Mouse (Mus musculus) gastrocnemius, adult 2 months (tissue): Measurements from ENCODE around the gene Gtf2f2. TPM values are rescaled to one million over a fixed set of nuclear protein-coding genes. Genes with fewer than 3 reads are reported as not detected.
"Not testable (repeated sequence)": the region's sequence is repeated elsewhere in the genome, so short reads cannot be mapped to it uniquely, and the experiment has no call there.

Source experiments
- DNase-seq: peaks from one replicate; pipeline ENCODE4 v3.0.0; 2022
- H3K27ac ChIP-seq: fragments of 200-600 bp; 2 replicates; pipeline ENCODE4 v1.8.1; 2022; ENCODE audit warnings: mild to moderate bottlenecking
- H3K4me3 ChIP-seq: fragments of 200-600 bp; 2 replicates; pipeline ENCODE4 v1.8.1; 2022; ENCODE audit warnings: mild to moderate bottlenecking, moderate library complexity
- CTCF ChIP-seq: fragments of 200-600 bp; IDR thresholded peaks from 2 replicates; pipeline ENCODE4 v1.8.1; 2022; ENCODE audit warnings: antibody characterized with exemption, mild to moderate bottlenecking, moderate library complexity
- intact Hi-C: fragments of 180-260 bp; cut with DNase I; formaldehyde crosslinking; loops from one replicate; pipeline ENCODE4 v1.15.1; 2025
- total RNA-seq, 2 experiments: library from RNA; stranded (reverse); gene quantifications; 2 replicates each; pipeline ENCODE4 v1.2.3; 2021

Gene Gtf2f2
- total RNA-seq, 2 experiments from 2014 or later: 11.2 to 14.8 TPM

DNA sequence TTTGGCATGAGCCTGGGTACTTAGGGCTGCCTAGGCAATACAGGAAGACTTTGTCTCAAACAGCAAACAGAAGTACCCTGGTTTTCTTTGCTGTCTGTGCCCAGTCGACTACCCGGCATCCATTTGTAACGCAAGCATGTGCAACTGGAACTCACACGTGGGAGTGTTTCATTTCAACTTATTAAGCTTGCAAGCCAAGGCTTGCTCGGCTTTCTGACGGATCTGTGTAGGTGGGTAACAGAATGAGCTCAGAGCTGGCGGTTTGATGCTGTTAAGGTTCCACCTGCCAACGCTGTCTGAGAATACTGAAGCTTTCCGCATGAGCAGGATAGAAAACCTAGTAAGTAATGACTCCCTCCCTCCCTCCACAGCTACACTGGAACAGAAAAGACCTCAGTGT is 118.5 kb downstream of the Gtf2f2 start:
- Histone ChIP-seq H3K27ac (no peak overlapping the region), H3K4me3 (no peak overlapping the region)
- TF ChIP-seq CTCF: no peak
- DNase-seq: no peak
- intact Hi-C loops: no loop called here

DNA sequence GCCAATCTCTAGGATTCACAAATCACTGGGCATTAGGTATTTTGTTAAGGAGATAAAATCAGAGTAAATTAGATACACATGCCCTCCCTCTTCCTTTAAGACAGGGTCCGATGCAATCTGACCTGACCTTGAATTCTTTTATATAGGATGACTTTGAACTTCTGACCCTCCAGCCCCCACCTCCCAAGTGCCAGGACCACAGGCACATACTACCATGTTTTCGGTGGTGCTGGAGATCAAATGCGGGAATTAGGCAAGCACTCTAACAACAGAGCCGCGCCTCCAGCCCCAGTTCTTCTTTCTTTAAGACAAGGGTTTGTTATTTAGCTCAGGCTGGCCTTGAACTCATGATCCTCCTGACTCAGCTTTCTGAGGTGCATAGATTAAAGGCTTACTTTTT is 126.8 kb downstream of the Gtf2f2 start:
- Histone ChIP-seq H3K27ac (no peak overlapping the region), H3K4me3 (no peak overlapping the region)
- TF ChIP-seq CTCF: no peak
- DNase-seq: no peak
- intact Hi-C loops: no loop called here

DNA sequence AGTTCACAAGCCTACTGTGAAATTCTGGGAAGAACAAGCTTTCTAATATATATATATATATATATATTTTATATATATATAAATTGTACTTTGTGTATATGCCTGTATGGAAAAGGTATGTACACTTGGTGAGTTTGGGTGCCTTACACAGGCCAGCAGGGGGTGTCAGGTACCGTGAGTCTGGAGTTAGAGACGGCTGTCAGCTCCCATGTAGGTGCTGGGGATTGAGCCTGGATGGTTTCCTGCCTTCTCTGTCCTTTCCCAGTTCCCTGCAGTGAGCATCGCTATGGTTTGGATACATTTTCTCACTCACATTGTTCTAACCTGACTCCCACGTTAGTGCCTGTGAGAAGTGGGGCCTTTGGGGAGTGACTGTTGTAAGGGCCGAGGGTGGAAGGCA is 127.3 kb downstream of the Gtf2f2 start:
- no peak for DNase-seq
- TF ChIP-seq CTCF: no peak
- H3K4me3 ChIP-seq: no peak overlapping the region

DNA sequence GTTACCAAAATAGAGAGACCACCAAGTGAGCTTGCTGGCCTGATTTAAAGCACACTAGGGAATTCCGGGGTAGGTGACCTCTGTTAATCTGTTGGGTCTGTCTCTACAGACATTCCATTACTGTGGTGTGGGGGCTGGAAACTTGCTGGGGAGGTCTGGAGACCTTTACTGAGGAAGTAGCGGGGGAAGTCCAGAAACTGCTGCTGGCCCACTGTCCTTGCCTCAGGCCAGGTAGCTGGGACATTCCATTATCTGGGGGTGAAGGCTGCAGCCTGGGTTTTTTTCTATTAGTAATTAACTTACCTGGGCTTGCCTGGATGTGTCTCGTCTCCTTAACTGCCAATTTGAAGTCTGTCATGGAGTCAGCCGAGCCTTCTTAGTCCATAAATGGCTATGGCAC is 128.8 kb downstream of the Gtf2f2 start:
- TF ChIP-seq CTCF: no peak
- no peak overlapping the region for H3K27ac ChIP-seq
- no peak for DNase-seq
- H3K4me3 ChIP-seq: no peak overlapping the region
- intact Hi-C loops: no loop called here

More for the DNA sequence above, 127.3 kb downstream of the Gtf2f2 start:
- intact Hi-C loops: no loop called here
- H3K27ac ChIP-seq: no peak overlapping the region

DNA sequence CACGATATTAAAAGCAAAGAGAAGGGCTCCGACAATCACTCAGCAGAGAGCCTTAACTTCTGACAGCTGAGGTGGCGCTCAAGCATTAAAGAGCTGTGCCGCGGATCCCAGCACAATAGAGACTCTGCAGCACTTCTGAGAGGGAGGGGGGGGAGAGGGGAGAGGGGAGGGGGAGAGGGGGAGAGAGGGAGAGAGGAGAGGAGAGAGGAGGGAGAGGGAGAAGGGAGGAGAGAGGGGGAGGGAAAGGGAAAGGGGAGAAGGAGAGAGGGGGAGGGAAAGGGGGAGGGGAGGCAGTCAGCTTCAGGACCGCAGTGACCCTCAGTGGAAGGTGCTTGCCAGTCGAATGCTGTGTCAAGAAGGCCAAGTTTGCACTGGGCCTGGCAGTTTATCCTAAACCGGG is 131.7 kb downstream of the Gtf2f2 start:
- no peak overlapping the region for H3K27ac ChIP-seq
- TF ChIP-seq CTCF: no peak
- no peak for DNase-seq
- intact Hi-C loops: loop anchor here (10.0 kb wide), 1 partner anchor 596 kb away; no protein-coding TSS in a partner anchor
- no peak overlapping the region for H3K4me3 ChIP-seq

DNA sequence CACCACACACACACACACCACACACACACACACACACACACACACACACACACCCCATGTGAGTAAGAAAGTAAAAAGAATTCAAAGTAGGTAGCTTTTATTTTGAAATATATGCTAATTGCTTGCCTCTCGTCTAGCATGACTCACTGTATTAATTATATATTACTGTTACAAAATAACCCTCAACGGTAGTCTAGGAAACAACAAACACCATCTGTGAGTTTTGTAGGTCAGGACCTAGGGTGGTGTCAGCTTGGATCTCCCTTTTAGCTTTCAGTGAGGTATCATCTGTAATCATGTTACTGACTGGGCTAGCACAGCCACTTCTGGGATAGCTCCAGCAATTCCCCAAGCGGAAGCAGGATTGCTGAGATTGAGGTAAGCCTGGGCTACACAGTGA is 133.4 kb downstream of the Gtf2f2 start:
- DNase-seq: no peak
- Histone ChIP-seq H3K4me3 (no peak overlapping the region), H3K27ac (no peak overlapping the region)
- intact Hi-C loops: loop anchor here (10.0 kb wide), 1 partner anchor 598 kb away; no protein-coding TSS in a partner anchor
- no peak for TF ChIP-seq CTCF

DNA sequence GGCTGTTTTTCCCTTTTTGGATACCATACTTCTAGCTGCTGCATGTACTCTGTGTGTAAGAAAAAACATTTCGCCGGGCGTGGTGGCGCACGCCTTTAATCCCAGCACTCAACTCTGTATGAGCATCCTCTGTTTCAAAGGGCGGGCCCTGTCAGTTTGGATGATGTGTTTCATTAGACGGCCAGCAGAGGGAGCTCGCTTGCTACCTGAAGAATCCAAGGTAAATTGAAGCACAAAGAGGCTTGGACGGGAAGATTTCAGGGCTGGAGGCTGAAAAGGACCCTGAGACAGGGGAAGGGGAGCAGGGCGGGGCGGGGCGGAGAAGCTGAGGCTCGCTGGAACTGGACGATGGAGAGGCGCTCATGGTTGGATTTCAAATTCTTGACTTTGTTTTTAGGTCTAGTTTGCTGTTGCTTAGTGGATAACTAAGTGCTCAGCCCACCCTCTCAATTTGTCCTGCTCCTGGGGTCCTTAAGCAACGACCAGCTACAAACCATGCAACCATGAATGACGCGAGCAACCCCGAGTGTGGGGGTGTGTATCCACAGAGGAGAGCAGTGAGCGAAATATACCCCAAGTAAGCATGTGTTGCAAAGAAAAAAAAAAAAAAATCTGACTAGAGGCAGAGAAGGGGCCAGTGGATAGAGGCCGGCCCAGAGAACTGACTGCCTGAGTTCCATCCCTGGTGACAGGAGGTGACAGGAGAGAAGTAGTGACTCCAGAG is 134.2 kb downstream of the Gtf2f2 start:
- no peak overlapping the region for H3K27ac ChIP-seq
- peak; percentile 77 for DNase-seq
- peak; percentile 81 for TF ChIP-seq CTCF
- intact Hi-C loops: loop anchor here (1.0 to 10.0 kb wide), 2 partner anchors 201 to 598 kb away; no protein-coding TSS in a partner anchor
- H3K4me3 ChIP-seq: no peak overlapping the region

DNA sequence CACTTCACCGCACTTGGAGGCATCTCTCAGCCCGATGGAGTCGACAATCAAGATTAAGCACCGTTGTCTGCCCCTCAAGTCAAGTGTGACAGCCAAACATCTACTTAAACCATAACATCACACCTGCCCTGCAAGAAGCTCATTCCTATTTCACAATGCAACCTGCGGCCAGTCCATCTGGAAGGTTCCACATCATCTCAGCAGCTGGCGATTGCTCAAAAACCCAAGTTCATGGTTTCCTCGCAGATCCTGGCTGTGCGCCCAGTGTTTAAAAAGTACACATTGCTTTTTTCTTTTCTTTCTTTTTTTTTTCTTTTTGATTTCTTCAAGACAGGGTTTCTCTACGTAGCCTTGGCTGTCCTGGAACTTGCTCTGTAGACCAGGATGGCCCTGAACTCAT is 137.1 kb downstream of the Gtf2f2 start:
- intact Hi-C loops: loop anchor here (10.0 kb wide), 1 partner anchor 601 kb away; no protein-coding TSS in a partner anchor
- DNase-seq: no peak
- TF ChIP-seq CTCF: no peak

DNA sequence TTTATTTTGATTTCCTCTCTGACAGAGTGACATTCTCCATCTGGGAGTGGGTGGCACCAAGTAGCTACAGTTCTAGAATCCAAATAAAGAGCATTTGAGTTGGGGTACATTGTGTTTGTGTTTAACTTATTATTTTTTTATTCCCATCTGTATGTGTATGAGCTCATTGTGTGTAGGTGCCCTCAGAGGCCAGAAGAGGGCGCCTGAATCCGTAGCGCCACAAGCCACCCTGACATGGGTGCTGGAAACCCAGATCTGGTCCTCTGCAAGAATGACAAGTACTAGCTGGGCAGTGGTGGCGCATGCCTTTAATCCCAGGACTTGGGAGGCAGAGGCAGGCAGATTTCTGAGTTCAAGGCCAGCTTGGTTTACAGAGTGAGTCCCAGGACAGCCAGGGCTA is 138.9 kb downstream of the Gtf2f2 start:
- intact Hi-C loops: loop anchor here (10.0 kb wide), 1 partner anchor 603 kb away; no protein-coding TSS in a partner anchor
- TF ChIP-seq CTCF: 0 out of 2 replicates have a peak, but pooled peaks have one; percentile 13

More for the DNA sequence above, 137.1 kb downstream of the Gtf2f2 start:
- no peak overlapping the region for H3K27ac ChIP-seq
- no peak overlapping the region for H3K4me3 ChIP-seq

DNA sequence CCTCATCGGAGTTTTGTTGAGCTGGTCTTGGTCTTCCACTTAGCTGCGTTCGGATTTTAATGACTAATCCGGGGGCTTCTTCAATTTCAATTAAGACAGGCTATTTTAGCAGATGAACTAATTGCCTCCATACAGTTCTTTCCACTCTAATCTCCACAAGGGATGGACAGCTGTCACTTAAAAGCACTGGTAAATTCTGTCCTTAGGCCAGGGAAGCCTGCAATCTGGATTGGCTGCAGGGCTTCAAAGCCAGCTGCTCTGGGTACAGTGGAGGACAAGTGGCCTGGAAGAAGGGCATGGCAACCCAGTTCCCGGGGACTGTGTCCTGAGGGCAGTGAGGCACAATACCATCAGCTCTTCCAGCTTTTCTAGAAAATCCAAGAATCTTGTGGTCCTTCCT is 139.6 kb downstream of the Gtf2f2 start:
- DNase-seq: no peak
- Histone ChIP-seq H3K4me3 (peak overlapping the region; percentile 49), H3K27ac (peak overlapping the region; percentile 24; the same call in 1 of the 2 replicates)
- intact Hi-C loops: loop anchor here (10.0 kb wide), 1 partner anchor 604 kb away; no protein-coding TSS in a partner anchor
- TF ChIP-seq CTCF: no peak

More for the DNA sequence above, 138.9 kb downstream of the Gtf2f2 start:
- Histone ChIP-seq H3K27ac (no peak overlapping the region), H3K4me3 (no peak overlapping the region)
- DNase-seq: no peak

DNA sequence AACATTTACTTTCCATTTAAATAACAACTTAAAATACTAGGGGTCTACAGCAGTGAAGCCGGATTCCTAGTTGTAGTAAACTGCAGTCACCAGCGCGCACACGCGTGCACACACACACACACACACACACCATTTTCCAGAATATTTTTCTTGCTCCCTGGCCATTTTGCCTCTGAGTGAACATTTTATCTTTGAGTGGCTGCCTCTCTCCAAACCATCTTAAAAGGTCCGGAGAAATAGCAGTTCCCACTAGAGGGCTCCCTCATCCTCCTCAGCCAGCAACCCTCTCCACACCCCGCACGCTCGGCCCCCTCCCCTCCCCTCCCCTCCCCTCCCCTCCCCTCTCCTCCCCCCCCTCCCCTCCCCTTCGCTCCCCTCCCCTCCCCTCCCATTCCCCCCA is 140.0 kb downstream of the Gtf2f2 start:
- DNase-seq: peak; percentile 49
- H3K4me3 ChIP-seq: peak overlapping the region; percentile 29
- intact Hi-C loops: loop anchor here (10.0 kb wide), 1 partner anchor 604 kb away; no protein-coding TSS in a partner anchor

DNA sequence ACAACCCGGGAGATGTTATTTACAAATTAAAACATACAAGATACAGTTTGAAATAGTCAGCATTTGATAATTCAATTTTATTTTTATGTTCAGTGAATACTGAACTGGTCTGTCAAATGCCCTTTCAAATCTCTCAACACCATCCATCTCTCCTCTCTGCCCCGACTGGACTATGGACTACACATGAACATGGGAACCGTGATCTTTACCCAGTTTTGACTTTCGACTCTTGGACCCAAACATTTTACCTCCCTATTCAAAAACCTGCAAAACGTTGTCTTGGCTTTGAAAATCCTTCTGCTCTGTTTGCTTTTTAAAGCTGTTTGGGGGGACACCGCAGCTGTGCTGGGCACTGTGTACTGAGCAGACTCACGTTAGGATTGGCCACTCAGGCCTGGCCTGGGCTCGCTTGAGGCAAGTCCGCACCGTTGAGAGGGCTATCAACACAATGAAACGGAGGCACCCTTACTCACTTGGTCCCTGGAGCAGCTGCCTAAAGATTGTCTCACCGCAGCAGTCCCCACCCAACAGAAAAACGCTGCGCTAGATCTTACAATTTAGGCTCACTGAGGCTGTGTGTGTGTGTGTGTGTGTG is 140.8 kb downstream of the Gtf2f2 start:
- Histone ChIP-seq H3K4me3 (no peak overlapping the region), H3K27ac (no peak overlapping the region)
- intact Hi-C loops: loop anchor here (10.0 kb wide), 1 partner anchor 605 kb away; no protein-coding TSS in a partner anchor
- no peak for DNase-seq
- no peak for TF ChIP-seq CTCF

More for the DNA sequence above, 140.0 kb downstream of the Gtf2f2 start:
- no peak overlapping the region; the same call in 1 of the 2 replicates for H3K27ac ChIP-seq
- TF ChIP-seq CTCF: peak; percentile 57

DNA sequence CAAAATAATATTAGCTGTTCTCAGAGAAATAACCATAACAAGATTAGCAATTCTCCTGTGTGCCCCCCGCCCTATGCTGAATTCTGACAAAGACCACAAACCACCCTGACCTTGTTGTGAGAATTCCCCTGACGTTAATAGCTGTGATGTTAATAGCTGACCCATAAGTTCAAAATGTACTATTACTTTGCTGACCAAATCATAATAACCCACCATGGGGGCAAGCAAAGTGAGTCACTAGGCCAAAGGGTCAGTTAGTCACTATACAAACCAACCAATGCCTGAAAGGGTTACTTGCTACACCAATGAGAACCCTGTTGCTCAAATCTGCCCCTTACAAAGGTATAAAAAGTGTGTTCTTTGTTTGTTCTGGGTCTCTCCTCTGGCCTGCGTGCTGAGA is 142.6 kb downstream of the Gtf2f2 start:
- DNase-seq, intact Hi-C loops: not testable (repeated sequence)

More for the DNA sequence above, 142.6 kb downstream of the Gtf2f2 start:
- not testable (repeated sequence) for H3K27ac ChIP-seq, H3K4me3 ChIP-seq
